ENCODE assay signal across 12 mouse cellular contexts in the genomic region with DNA sequence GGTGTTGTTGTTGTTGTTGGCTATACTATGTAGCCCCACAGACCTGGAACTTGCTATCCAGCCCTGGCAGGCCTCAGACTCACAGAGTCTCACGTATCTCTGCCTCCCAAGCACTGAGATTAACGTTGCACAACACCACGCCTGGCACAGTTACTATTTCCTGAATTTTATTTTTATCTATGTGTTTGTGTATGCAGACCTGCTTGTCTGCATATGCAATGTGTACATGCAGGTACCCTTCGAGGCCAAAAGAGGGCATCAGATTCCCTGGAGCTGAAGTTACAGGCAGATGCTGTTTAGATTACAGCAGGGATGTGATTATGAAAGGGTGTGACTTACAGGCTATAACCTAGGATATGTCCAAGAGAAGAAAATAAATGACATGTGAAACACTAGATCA.
A peak's percentile ranks its signal among the peaks of the same experiment; 100 is the strongest.
DNase-seq lines count a peak whose midpoint lies in the region; ATAC-seq lines count a peak whose summit lies in the region.
"Had no signal": no experiment of that assay in that cellular context is flagged by ENCODE, and none has a peak within 500 bp of the region (broad histone marks: within the 10 kb centered on the region; RNA-seq: fewer than 3 reads in every experiment).

No protein-coding gene starts in this region.

- WGBS in forebrain, embryonic 13.5 days: 89% methylated on average over 4 of the region's 4 CpGs
- WGBS in forebrain, embryonic 12.5 days: 89% methylated on average over 4 of the region's 4 CpGs
- WGBS in liver, embryonic 12.5 days (ENCODE audit: insufficient replicate concordance): 37% methylated on average over 4 of the region's 4 CpGs
- 86% methylated on average over 4 of the region's 4 CpGs for WGBS in hindbrain, embryonic 16.5 days

- DNase-seq in thymus, postnatal 0 days (ENCODE audit: low spot score): peak; percentile 43
- DNase-seq in thymus, postnatal 10 days (ENCODE audit: low spot score in 2 of 2): no peak
- DNase-seq in retina, embryonic 14.5 days (ENCODE audit: low spot score): no peak
- DNase-seq: B cell, adult 2 months; gastrocnemius, postnatal 25 days had no signal

- no peak overlapping the region for H3K9ac ChIP-seq in forebrain, embryonic 13.5 days
- no peak overlapping the region for H3K9ac ChIP-seq in forebrain, embryonic 12.5 days
- H3K9ac ChIP-seq in liver, embryonic 12.5 days: no peak overlapping the region
- no peak overlapping the region for H3K9ac ChIP-seq in hindbrain, embryonic 16.5 days (ENCODE audit: low read depth, low read length)
- H3K9ac ChIP-seq: midbrain, embryonic 13.5 days had no signal

- H3K4me3 ChIP-seq in forebrain, embryonic 13.5 days: no peak overlapping the region
- H3K4me3 ChIP-seq in forebrain, embryonic 12.5 days (replicated peaks): no peak overlapping the region
- H3K4me3 ChIP-seq in liver, embryonic 12.5 days: no peak overlapping the region
- H3K4me3 ChIP-seq in hindbrain, embryonic 16.5 days (ENCODE audit: low read length): no peak overlapping the region
- H3K4me3 ChIP-seq: forebrain, embryonic 10.5 days; midbrain, embryonic 13.5 days had no signal

- no peaks in the 10 kb centered on the region for H3K36me3 ChIP-seq in forebrain, embryonic 13.5 days (ENCODE audit: poor library complexity, severe bottlenecking)
- H3K36me3 ChIP-seq in forebrain, embryonic 12.5 days (replicated peaks): no peaks in the 10 kb centered on the region
- H3K36me3 ChIP-seq in liver, embryonic 12.5 days: no peaks in the 10 kb centered on the region
- no peaks in the 10 kb centered on the region for H3K36me3 ChIP-seq in hindbrain, embryonic 16.5 days (ENCODE audit: control insufficient read depth, insufficient read depth, low read length)
- H3K36me3 ChIP-seq: forebrain, embryonic 10.5 days; midbrain, embryonic 13.5 days had no signal

- peak; percentile 24; the same call in 1 of the 2 replicates for ATAC-seq in forebrain, embryonic 13.5 days
- no peak for ATAC-seq in forebrain, embryonic 12.5 days (ENCODE audit: low FRiP score)
- peak; percentile 63 for ATAC-seq in liver, embryonic 12.5 days
- peak; percentile 86 for ATAC-seq in monocyte, adult 5-6 weeks (replicated peaks; ENCODE audit: insufficient number of reproducible peaks, low FRiP score, low TSS enrichment, poor library complexity, severe bottlenecking)
- no peak for ATAC-seq in hindbrain, embryonic 16.5 days
- ATAC-seq: midbrain, embryonic 13.5 days had no signal

- no peaks in the 10 kb centered on the region for H3K9me3 ChIP-seq in forebrain, embryonic 13.5 days (replicated peaks)
- H3K9me3 ChIP-seq in forebrain, embryonic 12.5 days: no peaks in the 10 kb centered on the region
- no peaks in the 10 kb centered on the region for H3K9me3 ChIP-seq in liver, embryonic 12.5 days (replicated peaks)
- no peaks in the 10 kb centered on the region for H3K9me3 ChIP-seq in hindbrain, embryonic 16.5 days (ENCODE audit: control insufficient read depth, low read length)
- H3K9me3 ChIP-seq: forebrain, embryonic 10.5 days; midbrain, embryonic 13.5 days had no signal

- H3K27me3 ChIP-seq in forebrain, embryonic 13.5 days: no peaks in the 10 kb centered on the region
- H3K27me3 ChIP-seq in forebrain, embryonic 12.5 days: no peaks in the 10 kb centered on the region
- H3K27me3 ChIP-seq in liver, embryonic 12.5 days (replicated peaks): no peaks in the 10 kb centered on the region
- no peaks in the 10 kb centered on the region for H3K27me3 ChIP-seq in hindbrain, embryonic 16.5 days (replicated peaks; ENCODE audit: control insufficient read depth, insufficient read depth, low read length)
- H3K27me3 ChIP-seq: midbrain, embryonic 13.5 days had no signal

- no peaks in the 10 kb centered on the region for H3K4me1 ChIP-seq in forebrain, embryonic 13.5 days
- H3K4me1 ChIP-seq in forebrain, embryonic 12.5 days: no peaks in the 10 kb centered on the region
- peaks cover 30% of the 10 kb centered on the region for H3K4me1 ChIP-seq in liver, embryonic 12.5 days
- no peaks in the 10 kb centered on the region for H3K4me1 ChIP-seq in hindbrain, embryonic 16.5 days (ENCODE audit: control insufficient read depth, insufficient read depth, low read depth, low read length)
- H3K4me1 ChIP-seq: midbrain, embryonic 13.5 days had no signal

- H3K4me2 ChIP-seq in forebrain, embryonic 13.5 days: no peak overlapping the region
- no peak overlapping the region for H3K4me2 ChIP-seq in forebrain, embryonic 12.5 days
- H3K4me2 ChIP-seq in liver, embryonic 12.5 days: no peak overlapping the region
- no peak overlapping the region for H3K4me2 ChIP-seq in hindbrain, embryonic 16.5 days (ENCODE audit: low read length)
- H3K4me2 ChIP-seq: midbrain, embryonic 13.5 days had no signal

- no peak overlapping the region for H3K27ac ChIP-seq in forebrain, embryonic 13.5 days
- no peak overlapping the region for H3K27ac ChIP-seq in forebrain, embryonic 12.5 days
- no peak overlapping the region for H3K27ac ChIP-seq in liver, embryonic 12.5 days
- no peak overlapping the region for H3K27ac ChIP-seq in hindbrain, embryonic 16.5 days (ENCODE audit: low read depth, low read length)
- H3K27ac ChIP-seq: forebrain, embryonic 10.5 days; midbrain, embryonic 13.5 days had no signal

Comparison
In these comparisons a context has a peak if more than half of its experiments do, and no peak if none do; other contexts are left out.
1. ATAC-seq: peak in forebrain, embryonic 13.5 days (single experiment), liver, embryonic 12.5 days (single experiment) and monocyte, adult 5-6 weeks (single experiment); none in forebrain, embryonic 12.5 days (single experiment) and hindbrain, embryonic 16.5 days (single experiment).